Mouse (Mus musculus) embryonic facial prominence, embryonic 13.5 days (tissue): ENCODE measurements at regions not wholly inside any gene's neighbourhood (a gene's known extent, or its start where the extent isn't known, plus 50 kb on each side); places are given as distances from the start of the nearest gene placed in this dataset.

Experiments
- ATAC-seq: fragments of 200-750 bp; cut with Nextera tagmentation; 2 replicates; pipeline ENCODE4 v1.8.0; 2017; ENCODE audit warnings: low read depth; ENCODE audit not compliant: insufficient number of reproducible peaks, insufficient read depth, low FRiP score, low TSS enrichment
- H3K27ac ChIP-seq: fragments of 300-500 bp; sonication (generic); 2 replicates; pipeline ENCODE4 v1.5.1; 2015; ENCODE audit warnings: moderate library complexity, mild to moderate bottlenecking, inconsistent platforms
- H3K27me3 ChIP-seq: fragments of 300-500 bp; sonication (generic); 2 replicates; pipeline ENCODE4 v1.6.1; 2015; ENCODE audit warnings: mild to moderate bottlenecking, inconsistent platforms
- H3K36me3 ChIP-seq: fragments of 300-500 bp; sonication (generic); 2 replicates; pipeline ENCODE4 v1.6.1; 2015; ENCODE audit warnings: mild to moderate bottlenecking, inconsistent platforms
- H3K4me1 ChIP-seq: fragments of 300-500 bp; sonication (generic); 2 replicates; pipeline ENCODE4 v1.6.1; 2015; ENCODE audit warnings: inconsistent platforms
- H3K4me2 ChIP-seq: fragments of 300-500 bp; sonication (generic); 2 replicates; pipeline ENCODE4 v1.6.1; 2015; ENCODE audit warnings: moderate library complexity, mild to moderate bottlenecking, inconsistent platforms
- H3K4me3 ChIP-seq: fragments of 300-500 bp; sonication (generic); 2 replicates; pipeline ENCODE4 v1.5.1; 2015; ENCODE audit warnings: mild to moderate bottlenecking, inconsistent platforms
- H3K9ac ChIP-seq: fragments of 300-500 bp; sonication (generic); 2 replicates; pipeline ENCODE4 v1.6.1; 2015; ENCODE audit warnings: mild to moderate bottlenecking, inconsistent platforms
- H3K9me3 ChIP-seq: fragments of 300-500 bp; sonication (generic); 2 replicates; pipeline ENCODE4 v1.6.1; 2016; ENCODE audit warnings: inconsistent platforms
- WGBS: fragments of 180-500 bp; shearing (Covaris S2); methylation state at CpG from one replicate; pipeline ENCODE4 v1.1.7; 2015; ENCODE audit warnings: mixed read lengths; 5-methylcytosine and 5-hydroxymethylcytosine counted together

GRCm38 (mm10) chr12:25628081-25628480 is 531.1 kb upstream of the Id2 start:
- ATAC-seq: no peak
- no peaks in the 10 kb centered on the region for H3K36me3 ChIP-seq
- H3K4me1 ChIP-seq: peaks cover 5% of the 10 kb centered on the region; the same call in 1 of the 2 replicates
- 0 out of 2 replicates have a peak, but pooled peaks cover 3% of the 10 kb centered on the region for H3K9me3 ChIP-seq
- no peak overlapping the region for H3K9ac ChIP-seq
- no peak overlapping the region for H3K4me2 ChIP-seq
- H3K27ac ChIP-seq: no peak overlapping the region
- no peaks in the 10 kb centered on the region for H3K27me3 ChIP-seq
- H3K4me3 ChIP-seq: no peak overlapping the region

- 33% methylated on average over 1 of the region's 1 CpGs for WGBS
- no peak for ATAC-seq
Observed at GRCm38 (mm10) chr12:25625858-25626257, 528.9 kb upstream of the Id2 start.

GRCm38 (mm10) chr12:25623449-25623848 is 526.5 kb upstream of the Id2 start:
- H3K27ac ChIP-seq: no peak overlapping the region
- no peak overlapping the region for H3K4me2 ChIP-seq
- WGBS: 86% methylated on average over 2 of the region's 2 CpGs
- no peak overlapping the region for H3K9ac ChIP-seq
- no peaks in the 10 kb centered on the region for H3K4me1 ChIP-seq
- H3K36me3 ChIP-seq: no peaks in the 10 kb centered on the region
- ATAC-seq: no peak
- no peaks in the 10 kb centered on the region for H3K27me3 ChIP-seq
- H3K4me3 ChIP-seq: no peak overlapping the region
- 0 out of 2 replicates have a peak, but pooled peaks cover 3% of the 10 kb centered on the region for H3K9me3 ChIP-seq

More at GRCm38 (mm10) chr12:25625858-25626257, 528.9 kb upstream of the Id2 start:
- H3K36me3 ChIP-seq: no peaks in the 10 kb centered on the region
- 0 out of 2 replicates have a peak, but pooled peaks cover 3% of the 10 kb centered on the region for H3K9me3 ChIP-seq
- H3K27me3 ChIP-seq: no peaks in the 10 kb centered on the region
- no peak overlapping the region for H3K9ac ChIP-seq
- no peak overlapping the region for H3K27ac ChIP-seq
- H3K4me3 ChIP-seq: no peak overlapping the region
- no peaks in the 10 kb centered on the region for H3K4me1 ChIP-seq
- no peak overlapping the region for H3K4me2 ChIP-seq

- Histone ChIP-seq H3K36me3 (no peaks in the 10 kb centered on the region), H3K4me1 (peaks cover 7% of the 10 kb centered on the region), H3K4me3 (no peak overlapping the region), H3K27me3 (no peaks in the 10 kb centered on the region), H3K9me3 (0 out of 2 replicates have a peak, but pooled peaks cover 3% of the 10 kb centered on the region), H3K4me2 (no peak overlapping the region), H3K9ac (no peak overlapping the region), H3K27ac (no peak overlapping the region)
- 97% methylated on average over 2 of the region's 2 CpGs for WGBS
- no peak for ATAC-seq
Observed at GRCm38 (mm10) chr12:25621142-25621541, 524.2 kb upstream of the Id2 start.

GRCm38 (mm10) chr12:25617521-25617920 is 520.6 kb upstream of the Id2 start:
- no peak overlapping the region for H3K9ac ChIP-seq
- 20% methylated on average over 5 of the region's 5 CpGs for WGBS
- no peak for ATAC-seq
- H3K27ac ChIP-seq: no peak overlapping the region
- H3K4me1 ChIP-seq: peaks cover 7% of the 10 kb centered on the region
- no peak overlapping the region for H3K4me3 ChIP-seq
- no peaks in the 10 kb centered on the region for H3K36me3 ChIP-seq
- H3K27me3 ChIP-seq: no peaks in the 10 kb centered on the region
- H3K9me3 ChIP-seq: no peaks in the 10 kb centered on the region
- no peak overlapping the region for H3K4me2 ChIP-seq

GRCm38 (mm10) chr12:25615377-25615776 is 518.4 kb upstream of the Id2 start:
- H3K9me3 ChIP-seq: no peaks in the 10 kb centered on the region
- ATAC-seq: no peak
- H3K27me3 ChIP-seq: no peaks in the 10 kb centered on the region
- H3K4me2 ChIP-seq: no peak overlapping the region
- H3K4me3 ChIP-seq: no peak overlapping the region
- H3K9ac ChIP-seq: no peak overlapping the region
- peaks cover 7% of the 10 kb centered on the region for H3K4me1 ChIP-seq
- no peaks in the 10 kb centered on the region for H3K36me3 ChIP-seq
- H3K27ac ChIP-seq: no peak overlapping the region
- 81% methylated on average over 3 of the region's 3 CpGs for WGBS

- ATAC-seq: no peak
- Histone ChIP-seq H3K4me2 (no peak overlapping the region), H3K27me3 (no peaks in the 10 kb centered on the region), H3K9ac (no peak overlapping the region), H3K4me1 (peaks cover 18% of the 10 kb centered on the region), H3K36me3 (no peaks in the 10 kb centered on the region), H3K4me3 (no peak overlapping the region), H3K27ac (no peak overlapping the region), H3K9me3 (no peaks in the 10 kb centered on the region)
Observed at GRCm38 (mm10) chr12:25613473-25613872, 516.5 kb upstream of the Id2 start.

GRCm38 (mm10) chr12:25609045-25609444 is 512.1 kb upstream of the Id2 start:
- 0 out of 2 replicates have a peak, but pooled peaks have one; percentile 81 for ATAC-seq
- WGBS: 30% methylated on average over 2 of the region's 2 CpGs
- Histone ChIP-seq H3K4me2 (no peak overlapping the region), H3K9me3 (no peaks in the 10 kb centered on the region), H3K27ac (peak overlapping the region; percentile 53; the same call in 1 of the 2 replicates), H3K9ac (no peak overlapping the region), H3K36me3 (no peaks in the 10 kb centered on the region), H3K4me3 (no peak overlapping the region), H3K27me3 (no peaks in the 10 kb centered on the region), H3K4me1 (peaks cover 23% of the 10 kb centered on the region)

GRCm38 (mm10) chr12:25605396-25605795 is 508.5 kb upstream of the Id2 start:
- 82% methylated on average over 3 of the region's 3 CpGs for WGBS
- H3K4me3 ChIP-seq: no peak overlapping the region
- H3K27ac ChIP-seq: no peak overlapping the region
- H3K4me2 ChIP-seq: no peak overlapping the region
- no peaks in the 10 kb centered on the region for H3K36me3 ChIP-seq
- no peak overlapping the region for H3K9ac ChIP-seq
- no peaks in the 10 kb centered on the region for H3K9me3 ChIP-seq
- no peak for ATAC-seq
- no peaks in the 10 kb centered on the region for H3K27me3 ChIP-seq
- H3K4me1 ChIP-seq: peaks cover 23% of the 10 kb centered on the region

GRCm38 (mm10) chr12:25590262-25590661 is 493.3 kb upstream of the Id2 start:
- Histone ChIP-seq H3K9ac (no peak overlapping the region), H3K4me2 (no peak overlapping the region), H3K36me3 (no peaks in the 10 kb centered on the region), H3K4me3 (no peak overlapping the region), H3K4me1 (no peaks in the 10 kb centered on the region), H3K9me3 (peaks cover 9% of the 10 kb centered on the region; the same call in 1 of the 2 replicates), H3K27me3 (no peaks in the 10 kb centered on the region), H3K27ac (no peak overlapping the region)
- WGBS: 53% methylated on average over 2 of the region's 2 CpGs
- ATAC-seq: no peak

- WGBS: 94% methylated on average over 3 of the region's 3 CpGs
- H3K27ac ChIP-seq: no peak overlapping the region
- no peak overlapping the region for H3K9ac ChIP-seq
- ATAC-seq: no peak
- H3K9me3 ChIP-seq: peaks cover 7% of the 10 kb centered on the region; the same call in 1 of the 2 replicates
- no peaks in the 10 kb centered on the region for H3K4me1 ChIP-seq
- H3K4me3 ChIP-seq: no peak overlapping the region
- H3K27me3 ChIP-seq: no peaks in the 10 kb centered on the region
- H3K4me2 ChIP-seq: no peak overlapping the region
- no peaks in the 10 kb centered on the region for H3K36me3 ChIP-seq
Observed at GRCm38 (mm10) chr12:25585746-25586145, 488.8 kb upstream of the Id2 start.

GRCm38 (mm10) chr12:25579407-25579806 is 482.5 kb upstream of the Id2 start:
- WGBS: 88% methylated on average over 8 of the region's 8 CpGs
- ATAC-seq: no peak

More at GRCm38 (mm10) chr12:25579407-25579806, 482.5 kb upstream of the Id2 start:
- Histone ChIP-seq H3K4me2 (no peak overlapping the region), H3K27me3 (no peaks in the 10 kb centered on the region), H3K27ac (no peak overlapping the region), H3K4me3 (no peak overlapping the region), H3K4me1 (no peaks in the 10 kb centered on the region), H3K9me3 (no peaks in the 10 kb centered on the region), H3K9ac (no peak overlapping the region), H3K36me3 (no peaks in the 10 kb centered on the region)
